Mouse (Mus musculus): ENCODE data around the gene Rhbdf1.

GRCm38 (mm10) chr11:32267188-32267884, 45.2 kb upstream of the Rhbdf1 start, which contains the start of gene Nprl3:
- TF ChIP-seq POLR2A (IDR thresholded peaks at IDR 0.05; ENCODE audit: low read depth, low read length) (peak; percentile 92), CTCF (IDR thresholded peaks at IDR 0.05; ENCODE audit: borderline replicate concordance, insufficient read depth, low read length) (no peak)

Data from embryonic fibroblast, embryonic 13.5 days (primary cell).